Mouse (Mus musculus) layer of hippocampus, adult 6 months (tissue): ENCODE measurements around the gene Otof. TPM values are rescaled to one million over a fixed set of nuclear protein-coding genes. Genes with fewer than 3 reads are reported as not detected.

Experiments used
- long read RNA-seq, 2 experiments: library from polyadenylated mRNA; unstranded; transcript quantifications; one replicate each; pipeline ENCODE4 v2.0.0; 2019 to 2020
- polyA plus RNA-seq: library from polyadenylated mRNA; unstranded; fragments of <200 nt; fragmentation: Nextera tagmentation; gene quantifications from 2 replicates; pipeline ENCODE4 v1.2.3, GENCODE M21; 2021

Gene Otof
- 0.60 and 1.1 TPM in 2 replicates for polyA plus RNA-seq
- long read RNA-seq, experiment 1, partial matches to known transcripts: 1 of 2 reads
- long read RNA-seq, experiment 1, other reads (novel, unspliced or antisense): 1 of 2 reads
- long read RNA-seq, experiment 2, partial matches to known transcripts: 12 of 15 reads
- long read RNA-seq, experiment 2, other reads (novel, unspliced or antisense): 3 of 15 reads

DNA sequence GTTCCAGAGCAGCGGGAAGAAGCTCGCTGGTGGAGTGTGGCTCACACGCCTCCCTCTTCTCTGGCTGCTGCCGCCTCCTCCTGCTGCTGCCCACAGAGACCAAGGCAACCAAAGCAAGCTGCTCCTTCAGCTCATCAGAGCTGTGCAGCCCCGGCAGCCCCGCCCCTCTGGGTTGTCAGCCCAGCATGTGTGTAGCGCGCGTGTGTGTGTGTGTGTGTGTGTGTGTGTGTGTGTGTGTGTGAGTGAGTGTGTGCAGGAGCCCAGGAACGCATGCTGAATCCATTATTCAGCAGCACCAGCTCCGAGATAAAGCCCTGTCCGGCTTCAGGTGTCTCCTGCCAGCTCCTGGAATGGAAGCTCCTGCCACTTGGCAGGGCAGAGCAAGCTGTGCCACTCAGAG lies at the start of gene Otof:
TSS of gene Otof (minus strand) at position 112 of the 400 bp plus-strand sequence.

GRCm38 (mm10) chr5:30465861-30466260 lies 4.1 kb upstream of the Otof start, which contains the start of gene 1700001C02Rik:
Gene 1700001C02Rik, plus strand, starts transcription at chr5:30466047.

Other genes starting within 250 kb of the Otof start
- gene Selenoi, start 229.4 kb downstream of the Otof start, polyA plus RNA-seq: 15.1 and 18.5 TPM in 2 replicates
- 6.5 and 7.4 TPM in 2 replicates for gene Drc1, start 180.5 kb downstream of the Otof start, polyA plus RNA-seq
- 5.7 and 9.7 TPM in 2 replicates for gene 1700001C02Rik, start 4.1 kb upstream of the Otof start, polyA plus RNA-seq
- gene Cib4, start 83.9 kb upstream of the Otof start, polyA plus RNA-seq: not detected in 2 replicates
- gene Kcnk3, start 126.2 kb upstream of the Otof start, polyA plus RNA-seq: 1.4 and 2.0 TPM in 2 replicates
- 18.3 and 20.1 TPM in 2 replicates for gene Slc35f6, start 186.0 kb upstream of the Otof start, polyA plus RNA-seq
- gene Cenpa, start 204.8 kb upstream of the Otof start, polyA plus RNA-seq: 4.6 and 7.5 TPM in 2 replicates
- 3.4 and 4.5 TPM in 2 replicates for gene Dpysl5, start 249.6 kb upstream of the Otof start, polyA plus RNA-seq